Mouse (Mus musculus): ENCODE measurements around the gene Dgki. TPM values are rescaled to one million over a fixed set of nuclear protein-coding genes. Genes with fewer than 3 reads are reported as not detected.
A peak's percentile ranks its signal among the peaks of the same experiment; 100 is the strongest.
"Not testable (repeated sequence)": the region's sequence is repeated elsewhere in the genome, so short reads cannot be mapped to it uniquely, and the experiment has no call there.

Gene Dgki
- total RNA-seq, 2 experiments from 2014 or later: 80.5 to 92.6 TPM

DNA sequence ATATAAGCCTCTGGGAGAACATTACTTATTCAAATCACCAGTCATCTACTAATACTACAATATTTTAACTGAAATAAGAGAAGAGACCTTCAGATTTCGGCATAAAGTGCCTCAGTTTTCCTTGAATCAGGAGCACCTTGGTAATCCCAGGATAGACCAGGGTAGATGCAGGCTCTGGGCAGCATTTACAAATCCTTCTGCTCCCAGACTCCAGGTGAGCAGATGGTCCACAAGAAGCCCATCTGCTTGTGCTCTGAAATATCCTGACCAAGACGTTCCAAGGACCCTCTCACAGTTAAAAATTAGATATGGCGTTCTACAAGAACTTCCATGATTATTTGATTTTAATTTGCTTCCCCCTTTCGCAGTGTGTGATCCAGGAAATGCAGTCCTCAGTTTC lies 118.0 kb downstream of the Dgki start:
- intact Hi-C loops (cut with DNase I): no loop called here
- DNase-seq (ENCODE audit: low spot score in 2 of 2): no peak

DNA sequence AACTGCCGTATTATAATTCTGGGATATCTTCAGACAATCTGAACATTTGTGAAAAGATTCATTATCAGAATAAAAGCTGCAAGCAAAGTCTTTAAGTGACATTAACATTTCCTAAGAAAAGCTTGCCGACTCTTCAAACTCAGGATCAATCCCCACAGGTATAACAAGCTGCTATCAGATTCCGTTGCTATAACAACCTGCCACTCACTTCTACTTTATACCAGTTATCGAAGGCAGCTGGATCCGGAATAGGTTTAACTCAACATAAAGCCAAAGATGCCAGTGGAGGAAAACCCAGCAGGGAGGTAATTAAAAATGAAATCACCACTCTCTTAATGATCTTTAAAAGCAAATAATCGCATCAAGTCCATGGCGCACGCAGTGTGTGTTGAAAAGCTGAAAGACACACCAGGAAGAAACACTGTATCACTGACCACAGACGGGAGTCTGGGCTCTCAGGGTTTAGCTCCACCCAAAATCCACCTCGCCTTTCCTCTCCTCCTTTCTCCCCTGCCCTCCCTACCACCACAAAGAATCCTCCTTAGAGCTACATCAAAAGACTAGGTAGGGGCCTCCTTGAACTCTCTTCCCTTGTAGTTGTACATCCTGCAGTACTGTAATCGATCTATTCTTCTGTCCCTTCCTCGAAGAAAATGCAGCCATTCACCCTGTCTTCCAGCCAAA lies 128.7 kb downstream of the Dgki start:
- no peak for DNase-seq (ENCODE audit: low spot score in 2 of 2)
- intact Hi-C loops (cut with DNase I): no loop called here

DNA sequence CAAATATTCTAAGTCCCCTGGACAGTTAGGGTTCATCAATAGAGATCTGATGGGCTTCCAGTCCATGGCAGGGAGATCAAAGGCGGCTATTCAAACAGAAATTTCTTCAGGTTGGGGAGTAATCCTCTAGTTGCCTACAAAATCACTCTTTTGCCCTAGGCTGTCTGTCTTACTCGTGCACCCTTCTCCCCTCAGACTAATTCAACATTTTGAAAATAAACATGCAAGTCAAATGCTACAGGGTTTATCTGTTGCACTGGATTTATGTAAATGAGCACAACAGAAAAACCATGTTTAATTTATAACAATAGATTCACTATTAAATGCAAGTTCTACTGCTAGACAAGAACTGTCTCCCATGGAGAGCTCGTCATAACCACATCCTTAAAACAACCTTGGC lies 141.1 kb downstream of the Dgki start:
- no peak for DNase-seq (ENCODE audit: low spot score in 2 of 2)
- intact Hi-C loops (cut with DNase I): no loop called here

DNA sequence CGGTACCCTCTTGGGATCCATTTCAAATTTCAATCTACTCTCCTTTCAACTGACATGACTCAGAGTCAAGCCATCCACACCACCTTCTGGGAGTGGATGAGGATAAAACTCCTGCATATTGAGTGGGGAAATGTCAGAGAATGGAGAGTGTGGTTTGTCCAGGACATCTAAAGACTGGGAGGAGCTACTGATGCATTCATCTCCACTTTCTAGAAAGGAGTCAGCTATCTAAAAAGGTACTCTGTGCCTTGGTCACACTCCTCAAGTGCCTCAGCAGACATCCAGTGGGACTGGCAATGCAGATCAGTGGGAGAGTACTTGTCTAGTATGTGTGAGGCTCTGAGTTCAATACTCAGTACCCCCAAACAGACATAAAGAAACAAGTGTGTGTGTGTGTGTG lies 145.9 kb downstream of the Dgki start:
- intact Hi-C loops (cut with DNase I): no loop called here
- no peak for DNase-seq (ENCODE audit: low spot score in 2 of 2)

DNA sequence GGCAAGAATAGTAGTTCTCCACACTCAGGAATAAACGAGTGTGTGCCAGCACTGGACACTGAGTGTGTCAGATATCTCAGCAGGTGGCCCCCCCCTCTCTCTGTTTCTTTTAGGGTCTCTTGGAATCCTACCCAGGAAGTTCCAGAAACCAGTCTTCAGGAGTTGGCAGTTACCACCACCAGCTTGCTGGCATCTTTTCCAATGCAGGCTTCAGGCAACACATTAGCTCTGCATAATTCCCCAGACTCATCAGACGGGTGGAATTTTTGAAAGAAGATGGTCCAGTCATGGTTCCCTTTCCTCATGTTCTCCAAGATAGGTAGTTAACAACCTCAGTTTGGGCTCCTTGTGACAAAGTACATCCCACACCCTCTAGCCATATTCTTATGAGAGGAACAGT lies 149.5 kb downstream of the Dgki start:
- no peak for DNase-seq (ENCODE audit: low spot score in 2 of 2)
- intact Hi-C loops (cut with DNase I): no loop called here

DNA sequence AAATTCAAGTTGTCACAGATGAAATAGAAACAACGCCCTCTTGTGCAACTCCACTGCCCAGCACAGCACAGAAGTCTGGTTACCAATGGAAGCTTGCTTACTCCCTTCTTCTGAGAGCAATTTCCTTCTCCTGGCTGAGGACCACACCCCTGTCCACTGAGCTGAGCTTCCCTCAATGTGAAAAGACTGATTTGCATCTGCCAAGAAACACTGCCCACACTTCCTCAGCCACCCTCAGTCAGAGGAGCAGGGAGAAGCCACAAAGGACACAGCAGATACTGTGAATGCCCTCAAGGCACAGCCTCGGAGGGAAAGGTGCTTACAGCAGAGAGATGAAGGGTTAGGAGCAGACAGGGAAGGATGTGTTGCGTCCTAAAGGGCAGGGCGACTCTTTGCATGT lies 149.9 kb downstream of the Dgki start:
- DNase-seq (ENCODE audit: low spot score in 2 of 2): peak; percentile 27
- intact Hi-C loops (cut with DNase I): no loop called here

DNA sequence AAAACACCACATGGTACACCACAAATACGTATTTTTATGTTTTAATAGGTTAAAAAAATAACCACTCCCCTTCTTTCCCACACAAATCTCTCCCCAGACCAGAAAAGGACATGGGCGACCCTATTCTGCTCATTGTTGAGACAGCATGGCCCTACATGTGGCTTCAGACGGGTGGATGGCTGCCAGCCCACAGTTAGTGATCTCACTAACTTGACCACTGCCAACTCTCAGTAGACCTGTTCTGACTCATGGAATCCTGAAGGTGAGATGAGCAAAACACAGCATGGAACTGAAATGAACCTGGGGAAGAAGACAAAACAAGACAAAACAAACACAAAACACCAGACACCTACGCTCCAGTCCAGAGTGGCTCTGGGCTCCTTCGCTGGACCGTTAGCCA lies 150.8 kb downstream of the Dgki start:
- intact Hi-C loops (cut with DNase I): no loop called here
- DNase-seq (ENCODE audit: low spot score in 2 of 2): no peak

DNA sequence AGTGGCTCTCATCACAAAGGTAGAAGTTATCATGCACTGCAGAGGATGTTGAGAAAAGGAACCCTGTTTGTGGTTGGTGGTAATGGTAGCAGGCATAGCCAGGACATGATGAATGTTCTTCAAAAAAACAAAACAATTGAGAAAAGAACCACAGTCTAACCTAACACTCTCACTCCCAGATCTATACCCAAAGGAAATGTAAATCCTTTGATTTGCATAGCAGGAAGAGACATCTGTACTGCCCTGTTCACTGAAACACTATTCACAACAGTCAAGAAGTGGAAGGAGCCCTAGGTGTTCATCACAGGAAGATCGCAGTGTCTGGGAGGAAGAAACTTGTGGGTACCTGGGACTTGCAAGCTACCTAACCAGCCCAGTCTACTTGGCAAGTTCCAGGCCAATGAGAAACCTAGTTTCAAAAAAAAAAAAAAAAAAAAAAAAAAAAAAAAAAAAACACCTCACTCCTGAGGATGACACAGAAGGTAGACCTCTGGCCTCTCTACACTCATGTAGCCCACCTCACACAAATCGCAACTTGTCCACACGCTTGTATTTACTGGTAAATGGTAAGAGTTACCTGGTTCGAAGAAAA lies 152.5 kb downstream of the Dgki start:
- intact Hi-C loops (cut with DNase I): no loop called here

DNA sequence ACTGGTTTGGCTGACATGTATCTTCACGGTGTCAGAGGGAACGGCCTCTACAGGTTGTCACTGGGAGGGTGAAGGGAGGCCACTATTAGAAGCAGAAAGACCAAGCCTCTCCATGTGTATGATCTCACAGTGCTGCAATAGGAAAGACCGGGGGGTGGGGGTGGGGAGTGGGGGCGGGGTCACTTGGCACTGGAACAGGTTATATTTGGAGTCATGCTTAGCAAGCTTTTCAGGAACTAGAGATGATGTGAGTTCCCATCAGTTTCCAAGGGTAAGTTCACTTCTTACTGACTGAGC lies 156.2 kb downstream of the Dgki start:
- intact Hi-C loops (cut with DNase I): no loop called here
- no peak for DNase-seq (ENCODE audit: low spot score in 2 of 2)

More for the DNA sequence above, 152.5 kb downstream of the Dgki start:
- DNase-seq (ENCODE audit: low spot score in 2 of 2): no peak

DNA sequence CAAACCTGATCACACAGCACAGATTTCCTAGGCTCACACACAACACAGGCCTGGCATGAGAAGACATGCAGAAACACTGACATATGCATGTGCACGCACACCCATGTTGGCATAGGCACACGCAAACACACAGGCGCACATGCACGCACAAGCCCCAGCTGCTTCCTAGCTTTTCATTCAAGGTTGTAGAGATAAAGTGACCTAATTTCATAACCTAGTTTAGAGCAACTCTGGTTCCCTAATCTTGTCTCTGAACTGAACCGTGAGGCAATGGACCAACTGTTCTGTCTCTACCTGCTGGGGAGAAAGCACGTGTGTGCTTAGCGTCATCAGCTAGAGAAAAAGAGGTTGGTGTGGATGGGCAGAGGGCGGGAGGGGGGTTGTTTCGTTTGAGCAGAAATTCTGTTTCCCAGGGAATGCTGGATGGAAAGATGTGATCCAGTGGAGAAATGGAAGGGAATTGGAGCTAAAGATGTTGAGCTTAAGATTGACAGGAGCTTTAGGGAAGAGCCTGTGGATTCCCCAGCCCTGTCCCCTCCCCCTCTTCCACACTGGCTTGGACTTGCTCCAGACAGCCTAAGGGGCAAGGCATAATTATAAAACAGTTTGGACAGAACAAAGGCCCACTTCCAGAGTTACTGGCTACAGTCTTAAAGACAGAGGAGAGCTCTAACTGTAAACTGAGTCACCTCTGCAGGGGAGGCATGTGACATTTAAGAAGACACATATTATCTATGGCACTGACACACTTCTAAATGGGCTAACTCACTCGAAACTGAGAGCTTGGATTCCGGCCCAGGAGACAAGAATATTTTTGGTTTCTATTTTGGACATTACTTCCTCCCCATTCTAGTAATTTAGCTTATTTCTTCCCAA lies 156.8 kb downstream of the Dgki start:
- intact Hi-C loops (cut with DNase I): no loop called here
- peak; percentile 17 to 33 for DNase-seq (ENCODE audit: low spot score in 2 of 2)

DNA sequence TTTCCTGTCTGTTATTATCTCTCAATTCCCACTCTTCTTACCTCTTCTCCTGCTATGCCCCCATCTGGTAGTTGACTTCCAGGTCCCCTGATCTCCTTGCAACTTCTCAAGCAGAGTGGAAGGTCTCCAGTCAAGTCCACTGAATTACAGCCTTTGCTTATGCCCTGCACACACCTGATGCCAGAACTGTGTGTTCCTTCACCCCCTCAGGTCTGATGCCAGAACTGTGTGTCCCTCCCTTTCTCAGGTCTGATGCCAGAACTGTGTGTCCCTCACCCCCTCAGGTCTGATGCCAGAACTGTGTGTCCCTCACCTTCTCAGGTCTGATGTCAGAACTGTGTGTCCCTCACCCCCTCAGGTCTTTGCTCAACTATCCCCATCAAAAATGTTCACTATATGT lies 161.2 kb downstream of the Dgki start:
- no peak for DNase-seq (ENCODE audit: low spot score in 2 of 2)
- intact Hi-C loops (cut with DNase I): no loop called here

DNA sequence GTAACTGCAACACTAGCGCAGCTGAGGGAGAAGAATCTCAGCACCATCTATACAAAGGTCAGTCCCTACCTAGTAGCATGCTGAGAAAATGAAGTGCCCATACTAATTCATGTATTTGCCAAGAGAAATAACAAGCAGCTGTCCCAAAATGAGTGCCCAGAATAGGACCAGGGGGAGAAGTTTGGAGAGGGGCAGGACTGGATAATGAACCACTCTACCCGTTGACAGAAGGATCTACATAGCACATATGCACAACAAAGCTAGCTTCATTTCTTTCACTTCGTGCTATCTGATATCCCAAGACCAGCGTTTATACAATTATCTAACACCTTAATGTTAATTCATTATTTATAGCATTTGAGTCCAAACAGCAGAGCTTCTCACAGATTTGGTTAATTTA lies 168.7 kb downstream of the Dgki start:
- intact Hi-C loops (cut with DNase I): no loop called here
- no peak for DNase-seq (ENCODE audit: low spot score in 2 of 2)

DNA sequence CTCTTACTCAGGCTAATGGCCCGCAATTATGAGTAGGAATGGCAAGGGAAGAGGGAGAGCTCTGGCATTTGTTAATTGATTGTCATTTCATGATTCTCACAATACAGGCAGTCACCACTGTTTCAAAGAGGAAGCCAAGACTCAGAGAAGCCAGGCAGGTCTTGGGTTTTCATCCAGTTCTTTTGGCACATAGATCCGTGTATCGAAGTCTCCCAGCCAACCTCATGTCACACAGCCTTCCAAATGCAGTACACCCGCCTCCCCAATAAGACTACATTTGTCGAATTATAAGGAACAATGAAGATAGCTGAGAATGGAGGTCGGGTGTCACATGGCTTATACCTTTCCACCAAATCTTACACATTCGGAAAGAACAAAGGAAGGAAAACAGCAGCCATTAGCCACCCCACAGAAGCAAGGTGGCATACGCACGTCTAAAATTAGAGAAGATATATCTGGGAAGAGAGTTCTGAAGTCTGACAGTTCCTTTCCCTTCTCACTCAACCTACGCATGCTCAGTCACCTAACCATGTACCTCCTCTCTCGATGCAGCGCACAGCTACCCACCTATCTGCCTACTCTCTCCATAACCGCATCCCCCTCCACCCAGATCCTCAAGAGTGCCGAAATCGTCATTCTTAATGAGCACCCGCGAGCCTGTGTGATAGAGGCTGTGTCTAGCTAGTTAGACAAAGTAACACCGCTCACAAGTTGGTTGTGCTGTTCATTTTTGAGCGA lies 179.4 kb downstream of the Dgki start:
- DNase-seq (ENCODE audit: low spot score in 2 of 2): peak; percentile 34 to 39

DNA sequence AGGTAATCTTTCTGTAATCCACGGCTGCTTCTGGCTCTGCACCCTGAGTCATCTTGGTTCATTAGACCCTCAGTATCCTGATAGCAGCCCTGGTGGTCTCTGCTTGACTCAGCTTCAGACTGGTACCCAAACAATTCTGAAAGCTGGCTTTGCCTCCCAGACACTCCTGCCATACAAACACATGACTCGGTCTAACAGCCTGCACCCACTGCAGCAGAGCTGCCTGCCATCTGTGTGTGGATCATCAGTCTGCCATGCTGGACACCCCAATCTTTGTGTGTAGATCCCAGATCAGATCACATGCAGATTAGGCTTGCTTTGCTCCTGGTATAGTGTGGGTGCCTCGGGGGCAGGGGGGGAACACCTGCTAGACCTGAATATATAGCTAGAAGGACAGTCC lies 180.8 kb downstream of the Dgki start:
- intact Hi-C loops (cut with DNase I): no loop called here
- no peak for DNase-seq (ENCODE audit: low spot score in 2 of 2)

More for the DNA sequence above, 179.4 kb downstream of the Dgki start:
- intact Hi-C loops (cut with DNase I): no loop called here

DNA sequence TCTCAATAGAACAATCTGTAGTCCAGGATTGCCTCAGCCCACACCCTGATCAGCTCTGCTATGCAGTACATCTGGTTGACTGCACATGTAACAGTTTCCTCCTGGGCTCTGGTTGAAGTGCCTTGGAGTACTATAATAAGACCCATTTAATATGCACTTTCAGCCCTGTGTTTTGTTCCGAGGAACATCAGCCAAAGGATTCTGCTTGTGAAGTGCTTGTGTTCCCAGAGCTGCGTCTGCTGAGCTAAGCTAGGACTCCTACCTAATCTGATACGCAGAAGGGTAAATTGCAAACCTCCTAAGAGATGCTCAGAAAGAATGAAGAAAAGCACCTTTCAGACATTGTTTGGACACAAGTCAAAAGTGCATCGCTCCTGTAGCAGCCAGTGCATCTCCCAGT lies 186.9 kb downstream of the Dgki start:
- DNase-seq (ENCODE audit: low spot score in 2 of 2): no peak
- intact Hi-C loops (cut with DNase I): no loop called here

DNA sequence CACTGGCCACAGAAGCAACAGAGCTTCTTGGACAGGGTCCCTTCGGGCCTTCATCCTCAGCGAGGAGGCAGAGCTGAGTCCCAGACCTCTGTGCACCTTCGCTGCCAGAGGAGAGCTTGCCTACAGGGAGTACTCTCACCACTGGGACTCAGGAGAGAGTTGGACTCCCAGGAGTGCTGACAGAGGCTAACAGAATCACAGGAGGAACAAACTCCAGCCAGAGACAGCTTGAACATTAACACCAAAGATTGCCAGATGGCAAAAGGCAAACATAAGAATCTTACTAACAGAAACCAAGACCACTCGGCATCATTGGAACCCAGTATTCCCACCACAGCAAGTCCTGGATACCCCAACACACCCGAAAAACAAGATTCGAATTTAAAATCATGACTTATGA lies 193.7 kb downstream of the Dgki start:
- DNase-seq (ENCODE audit: low spot score in 2 of 2); intact Hi-C loops (cut with DNase I): not testable (repeated sequence)

DNA sequence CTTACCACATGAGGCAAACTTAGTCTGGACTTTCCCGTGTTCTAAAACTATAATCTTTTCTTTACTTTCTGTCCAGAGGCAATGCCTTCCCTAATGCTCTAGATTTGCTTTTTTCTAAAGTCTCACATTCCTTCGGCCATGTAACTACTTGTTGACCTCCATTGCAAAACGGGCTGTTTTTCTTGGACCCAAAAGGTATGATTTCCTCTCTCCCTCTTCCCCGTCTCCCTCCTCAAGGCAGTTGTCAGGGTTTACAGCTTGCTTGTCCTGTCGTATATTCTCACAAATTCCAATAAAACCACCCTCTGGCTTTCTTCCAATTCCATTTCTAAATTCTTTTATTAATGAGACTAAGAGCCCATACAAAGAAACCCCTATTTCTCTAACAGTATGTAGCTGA lies 199.6 kb downstream of the Dgki start:
- intact Hi-C loops (cut with DNase I): no loop called here
- DNase-seq (ENCODE audit: low spot score in 2 of 2): no peak

DNA sequence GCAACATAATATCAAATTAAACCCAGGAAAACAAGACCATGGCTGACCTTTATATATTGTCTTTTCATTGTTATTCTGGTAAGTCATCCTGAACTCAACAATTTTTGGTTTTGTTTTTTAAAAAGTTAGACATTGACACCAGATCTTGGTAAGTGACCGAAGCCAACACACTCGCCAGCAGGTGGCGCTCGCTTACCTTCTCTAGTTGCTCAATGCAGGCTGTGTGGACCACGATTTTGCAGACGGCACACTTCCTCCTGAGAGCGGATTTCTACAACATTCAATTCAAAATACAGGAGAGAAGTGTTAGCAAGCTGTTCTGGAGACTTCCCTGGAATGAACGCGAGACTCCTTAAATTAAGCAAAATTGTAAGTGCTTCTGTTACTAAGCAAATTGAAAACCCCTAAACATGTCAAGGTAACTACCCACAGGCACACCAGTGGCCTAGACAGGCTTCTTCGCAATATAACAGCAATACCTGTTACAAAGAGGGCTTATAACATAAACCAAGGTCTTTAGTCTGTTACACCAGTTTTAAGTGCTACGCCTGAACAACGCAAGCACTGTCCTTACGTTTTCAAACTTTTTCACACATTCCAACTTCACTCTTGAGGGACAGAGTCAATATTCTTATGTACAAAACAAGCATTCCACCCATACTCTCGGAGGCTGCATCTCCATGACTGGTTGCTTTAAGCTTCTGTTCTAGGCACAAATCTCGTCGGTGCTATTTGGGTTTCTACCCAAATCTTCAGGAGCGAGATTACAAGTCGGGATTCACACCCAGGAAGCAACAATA lies 202.4 kb downstream of the Dgki start:
- intact Hi-C loops (cut with DNase I): loop anchor here (1.0 to 5.0 kb wide), 4 partner anchors 105 to 350 kb away; no protein-coding TSS in a partner anchor
- DNase-seq (ENCODE audit: low spot score in 2 of 2): peak; percentile 79 to 86

DNA sequence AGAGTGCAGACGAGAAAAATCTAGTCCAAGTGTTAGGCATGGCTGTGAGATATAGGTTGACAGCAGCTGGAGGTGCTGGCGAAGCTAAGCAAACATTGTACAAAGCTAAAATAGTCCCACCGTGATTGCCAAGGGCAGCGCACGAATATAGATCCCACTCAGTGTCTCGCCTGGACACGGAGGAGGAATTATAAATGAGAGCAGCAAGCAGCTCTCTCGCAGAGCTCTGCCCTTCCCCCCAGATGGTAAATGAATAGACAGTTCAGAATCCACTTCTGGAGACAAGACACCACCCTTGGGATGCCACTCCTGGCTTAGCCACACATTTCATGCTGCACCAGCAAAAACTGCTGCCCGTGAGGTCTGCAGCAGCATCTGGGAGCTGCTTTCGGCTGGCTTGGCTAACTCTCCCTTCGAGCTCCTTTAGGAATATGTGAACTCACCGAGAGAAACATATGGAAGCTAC lies 203.1 kb downstream of the Dgki start:
- intact Hi-C loops (cut with DNase I): loop anchor here (1.0 to 5.0 kb wide), 4 partner anchors 105 to 350 kb away; no protein-coding TSS in a partner anchor
- peak; percentile 53 to 54 for DNase-seq (ENCODE audit: low spot score in 2 of 2)
